Mouse (Mus musculus): Measurements from ENCODE around the gene Fblim1.

Fblim1 gene

DNA sequence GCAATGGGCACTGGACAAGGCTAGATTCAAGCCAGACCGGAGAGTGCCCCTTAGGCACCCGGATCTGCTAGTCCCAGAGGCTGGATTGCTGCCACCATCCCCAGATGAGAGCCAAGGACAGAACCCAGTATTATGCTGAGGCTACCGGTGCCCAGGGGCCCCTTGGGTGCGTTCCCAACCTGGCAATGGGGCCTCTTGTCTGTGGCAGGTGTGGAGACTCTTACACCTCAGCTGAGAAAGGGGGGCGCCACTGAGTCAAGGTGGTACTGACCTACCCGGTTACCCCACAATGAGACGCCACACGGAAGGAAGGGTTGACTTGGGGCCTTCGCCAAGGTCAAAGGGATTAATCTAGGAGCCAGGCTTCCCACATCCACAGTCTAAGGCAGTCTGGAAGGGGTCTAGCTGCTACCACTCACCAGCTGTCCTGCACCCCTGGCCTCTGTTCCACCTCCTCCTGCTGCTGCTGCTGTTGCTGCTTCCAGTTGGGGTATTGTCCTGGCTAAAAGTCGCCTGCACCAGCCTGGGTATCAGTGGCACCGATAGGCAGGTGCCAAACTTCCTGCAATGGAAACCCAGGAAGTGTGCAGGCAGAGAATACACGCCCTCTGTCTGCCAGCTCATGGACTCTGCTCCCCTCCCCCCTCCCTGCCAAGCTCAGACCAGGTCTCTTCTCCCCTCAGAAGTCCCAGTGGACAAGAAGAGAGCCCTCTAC, 4.6 kb downstream of the Fblim1 start:
- Histone ChIP-seq H3K4me1 (replicated peaks; ENCODE audit: low read depth, low read length) (peaks cover 76% of the 10 kb centered on the region), H3K36me3 (ENCODE audit: insufficient read depth, low read length) (peaks cover 10% of the 10 kb centered on the region), H3K4me3 (replicated peaks; ENCODE audit: low read length) (peak overlapping the region; percentile 96), H3K27me3 (ENCODE audit: insufficient read depth, low read length) (no peaks in the 10 kb centered on the region), H3K9me3 (ENCODE audit: low read length) (no peaks in the 10 kb centered on the region)
- TF ChIP-seq POU5F1 (IDR thresholded peaks at IDR 0.05; ENCODE audit: borderline replicate concordance, low read length): no peak
- TF ChIP-seq CTCF (conservative IDR thresholded peaks at IDR 0.05; ENCODE audit: low read length): no peak
- TF ChIP-seq NANOG (IDR thresholded peaks at IDR 0.05; ENCODE audit: borderline replicate concordance, low read length): no peak

DNA sequence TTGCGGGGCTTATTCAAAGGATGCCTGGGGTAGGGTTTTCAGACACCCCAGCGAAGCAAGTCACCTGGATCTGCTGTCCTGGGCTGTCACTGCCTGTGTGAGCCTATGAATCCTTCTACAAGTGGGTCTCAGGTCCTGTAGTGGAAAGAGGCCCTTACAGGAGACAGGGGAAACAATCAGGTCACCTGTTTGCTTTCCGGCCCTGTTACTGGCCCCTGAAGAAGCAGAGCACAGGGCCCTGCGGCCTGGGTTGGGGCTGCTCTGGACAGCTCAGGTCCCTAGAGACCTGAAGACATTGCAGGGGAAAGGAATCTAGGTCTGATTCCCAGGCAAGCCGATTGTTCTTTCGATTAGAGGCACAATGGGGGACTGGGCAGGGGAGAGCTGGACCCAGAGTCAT, 5.5 kb downstream of the Fblim1 start:
- no peaks in the 10 kb centered on the region for H3K9me3 ChIP-seq (ENCODE audit: low read length)
- H3K36me3 ChIP-seq (ENCODE audit: insufficient read depth, low read length): peaks cover 20% of the 10 kb centered on the region
- peak overlapping the region; percentile 96 for H3K4me3 ChIP-seq (replicated peaks; ENCODE audit: low read length)
- H3K27me3 ChIP-seq (ENCODE audit: insufficient read depth, low read length): no peaks in the 10 kb centered on the region
- TF ChIP-seq POU5F1 (IDR thresholded peaks at IDR 0.05; ENCODE audit: borderline replicate concordance, low read length) (no peak), NANOG (IDR thresholded peaks at IDR 0.05; ENCODE audit: borderline replicate concordance, low read length) (no peak), CTCF (conservative IDR thresholded peaks at IDR 0.05; ENCODE audit: low read length) (no peak)
- peaks cover 81% of the 10 kb centered on the region for H3K4me1 ChIP-seq (replicated peaks; ENCODE audit: low read depth, low read length)

DNA sequence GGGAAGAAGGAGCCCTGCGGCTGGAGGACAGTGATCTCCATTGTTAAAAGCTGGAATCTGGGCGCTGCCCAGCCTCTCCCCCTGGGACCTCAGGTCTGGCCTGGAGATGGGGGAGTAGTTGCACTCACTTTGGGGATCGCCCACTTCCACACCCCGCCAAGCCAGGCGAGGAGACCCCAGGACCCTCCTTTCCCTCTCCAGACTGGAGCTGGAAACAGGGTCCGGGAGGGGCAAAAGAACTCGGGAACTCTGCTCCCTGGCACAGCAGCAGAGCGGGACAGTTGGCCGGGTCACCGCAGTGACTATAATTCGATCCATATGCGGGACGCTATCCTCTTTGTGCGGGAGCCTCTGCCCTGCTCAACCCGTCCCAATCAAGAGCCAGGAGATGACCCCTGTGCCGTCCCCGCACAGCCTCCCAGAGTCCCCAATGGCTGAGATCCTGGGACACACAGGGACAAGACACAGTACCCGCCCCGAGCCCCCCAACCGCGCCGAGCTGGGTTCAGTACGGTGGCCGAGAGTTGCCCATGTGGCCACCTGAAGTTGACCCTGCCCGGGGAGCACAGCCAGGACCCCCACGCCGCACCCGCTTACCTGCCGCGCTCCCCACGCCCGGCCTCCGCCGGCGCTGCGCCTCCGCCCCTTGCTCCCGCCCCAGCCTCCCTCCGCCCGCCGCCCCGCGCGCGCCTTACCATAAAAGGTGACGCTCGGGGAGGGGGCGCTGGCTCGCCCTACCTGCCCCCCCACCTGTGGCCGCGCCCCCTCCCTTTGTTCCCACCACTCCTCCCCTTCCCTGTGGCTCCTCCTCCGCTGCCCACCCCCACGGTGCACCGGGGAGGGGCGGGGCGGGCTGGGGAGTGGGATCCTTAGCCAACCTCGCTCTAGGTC, 6.4 kb downstream of the Fblim1 start:
- H3K4me1 ChIP-seq (replicated peaks; ENCODE audit: low read depth, low read length): peaks cover 82% of the 10 kb centered on the region
- TF ChIP-seq POU5F1 (IDR thresholded peaks at IDR 0.05; ENCODE audit: borderline replicate concordance, low read length) (no peak), CTCF (conservative IDR thresholded peaks at IDR 0.05; ENCODE audit: low read length) (no peak)
- H3K4me3 ChIP-seq (replicated peaks; ENCODE audit: low read length): peak overlapping the region; percentile 96
- no peaks in the 10 kb centered on the region for H3K27me3 ChIP-seq (ENCODE audit: insufficient read depth, low read length)
- H3K36me3 ChIP-seq (ENCODE audit: insufficient read depth, low read length): peaks cover 29% of the 10 kb centered on the region
- no peaks in the 10 kb centered on the region for H3K9me3 ChIP-seq (ENCODE audit: low read length)

DNA sequence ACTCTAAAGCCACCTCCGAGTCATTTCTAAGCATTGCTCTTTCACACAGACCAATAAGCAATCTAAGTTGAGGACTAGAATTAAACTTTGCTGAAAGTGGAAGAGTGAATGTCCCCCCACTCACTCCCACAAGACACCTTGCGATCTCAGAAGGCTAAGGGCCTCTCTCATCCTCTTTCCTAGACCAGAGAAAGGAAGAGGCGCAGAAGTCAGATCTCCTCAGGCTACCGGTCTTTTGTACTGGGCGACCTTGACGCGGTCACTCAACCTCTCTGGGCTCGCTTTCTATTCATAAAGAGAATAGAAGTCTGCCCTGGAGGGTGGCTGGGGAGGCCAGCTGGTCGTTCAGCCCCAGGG, 7.0 kb downstream of the Fblim1 start:
- H3K27me3 ChIP-seq (ENCODE audit: insufficient read depth, low read length): no peaks in the 10 kb centered on the region
- no peak for TF ChIP-seq CTCF (conservative IDR thresholded peaks at IDR 0.05; ENCODE audit: low read length)
- no peak for TF ChIP-seq POU5F1 (IDR thresholded peaks at IDR 0.05; ENCODE audit: borderline replicate concordance, low read length)
- TF ChIP-seq NANOG (IDR thresholded peaks at IDR 0.05; ENCODE audit: borderline replicate concordance, low read length): no peak
- no peaks in the 10 kb centered on the region for H3K9me3 ChIP-seq (ENCODE audit: low read length)
- peaks cover 82% of the 10 kb centered on the region for H3K4me1 ChIP-seq (replicated peaks; ENCODE audit: low read depth, low read length)
- peaks cover 35% of the 10 kb centered on the region for H3K36me3 ChIP-seq (ENCODE audit: insufficient read depth, low read length)
- peak overlapping the region; percentile 96 for H3K4me3 ChIP-seq (replicated peaks; ENCODE audit: low read length)

DNA sequence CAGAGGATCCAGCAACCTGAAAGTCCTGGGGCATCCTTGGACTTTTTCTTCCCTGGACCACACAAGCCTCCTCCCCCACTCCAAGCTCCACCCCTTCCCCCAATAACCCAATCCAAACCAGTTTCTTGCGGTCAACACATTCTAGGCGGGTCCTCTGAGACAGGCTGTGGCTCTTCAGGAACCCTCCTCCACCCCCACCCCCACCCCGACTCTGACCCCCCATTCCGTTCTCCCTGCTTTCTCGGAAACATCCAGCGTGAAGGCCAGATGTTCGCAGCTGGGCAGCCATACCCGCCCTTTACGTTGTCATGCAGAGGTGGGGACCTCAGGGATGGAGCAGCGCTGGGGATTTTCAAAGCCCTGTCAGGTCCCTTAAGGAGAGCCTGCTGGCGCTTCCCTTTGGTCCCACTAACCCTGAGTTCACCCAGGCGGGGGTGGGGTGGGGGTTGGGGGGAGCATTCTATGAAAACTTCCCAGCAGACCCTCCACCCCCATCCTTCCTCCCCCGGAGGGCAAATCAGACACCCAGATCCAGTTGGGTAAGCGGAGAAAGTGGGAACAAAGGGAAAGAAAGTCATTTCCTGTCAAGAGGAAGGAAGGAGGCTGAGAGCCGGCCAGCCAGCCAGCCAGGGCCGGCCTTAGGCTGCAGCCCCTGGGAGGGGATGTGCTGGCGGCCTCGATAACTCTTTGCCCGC, 7.5 kb downstream of the Fblim1 start:
- H3K4me1 ChIP-seq (replicated peaks; ENCODE audit: low read depth, low read length): peaks cover 80% of the 10 kb centered on the region
- peak overlapping the region; percentile 96 for H3K4me3 ChIP-seq (replicated peaks; ENCODE audit: low read length)
- TF ChIP-seq CTCF (conservative IDR thresholded peaks at IDR 0.05; ENCODE audit: low read length) (no peak), POU5F1 (IDR thresholded peaks at IDR 0.05; ENCODE audit: borderline replicate concordance, low read length) (peak; percentile 19; the same call in 1 of the 2 replicates), NANOG (IDR thresholded peaks at IDR 0.05; ENCODE audit: borderline replicate concordance, low read length) (no peak)
- H3K36me3 ChIP-seq (ENCODE audit: insufficient read depth, low read length): peaks cover 40% of the 10 kb centered on the region
- H3K27me3 ChIP-seq (ENCODE audit: insufficient read depth, low read length): no peaks in the 10 kb centered on the region
- no peaks in the 10 kb centered on the region for H3K9me3 ChIP-seq (ENCODE audit: low read length)

DNA sequence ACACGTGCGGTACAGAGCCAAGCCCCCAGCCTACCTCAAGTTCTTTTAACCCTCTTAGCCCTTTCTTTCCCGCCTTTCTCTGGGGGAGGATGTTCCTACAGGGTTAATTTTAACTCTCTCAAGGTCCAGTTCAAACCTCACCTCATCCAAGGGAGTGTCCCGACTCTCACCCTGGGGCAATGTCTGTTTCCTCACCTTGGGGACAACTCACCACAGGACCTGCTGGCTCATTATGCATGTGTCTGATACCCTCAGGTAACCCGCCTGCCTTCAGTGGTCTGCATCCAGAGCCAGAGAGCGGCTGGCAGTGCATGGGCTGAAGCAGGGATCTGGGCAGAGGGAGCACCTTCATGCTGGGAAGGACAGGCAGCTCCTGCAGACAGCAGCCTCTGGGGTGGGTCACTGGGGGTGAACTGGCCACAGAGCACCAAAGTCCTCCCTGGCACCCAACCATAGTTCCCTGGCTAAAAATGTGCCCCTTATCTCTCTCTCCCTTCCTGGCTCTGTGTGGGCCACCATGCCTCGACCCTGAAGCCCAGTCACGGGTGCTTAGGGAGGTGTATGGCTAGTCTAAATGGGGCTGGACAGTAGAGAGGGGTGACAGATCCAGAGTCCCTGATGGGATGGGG, 9.1 kb downstream of the Fblim1 start:
- Histone ChIP-seq H3K9me3 (ENCODE audit: low read length) (no peaks in the 10 kb centered on the region), H3K4me3 (replicated peaks; ENCODE audit: low read length) (peak overlapping the region; percentile 96), H3K36me3 (ENCODE audit: insufficient read depth, low read length) (peaks cover 55% of the 10 kb centered on the region), H3K27me3 (ENCODE audit: insufficient read depth, low read length) (no peaks in the 10 kb centered on the region), H3K4me1 (replicated peaks; ENCODE audit: low read depth, low read length) (peaks cover 80% of the 10 kb centered on the region)
- no peak for TF ChIP-seq POU5F1 (IDR thresholded peaks at IDR 0.05; ENCODE audit: borderline replicate concordance, low read length)
- TF ChIP-seq CTCF (conservative IDR thresholded peaks at IDR 0.05; ENCODE audit: low read length): no peak
- TF ChIP-seq NANOG (IDR thresholded peaks at IDR 0.05; ENCODE audit: borderline replicate concordance, low read length): no peak

DNA sequence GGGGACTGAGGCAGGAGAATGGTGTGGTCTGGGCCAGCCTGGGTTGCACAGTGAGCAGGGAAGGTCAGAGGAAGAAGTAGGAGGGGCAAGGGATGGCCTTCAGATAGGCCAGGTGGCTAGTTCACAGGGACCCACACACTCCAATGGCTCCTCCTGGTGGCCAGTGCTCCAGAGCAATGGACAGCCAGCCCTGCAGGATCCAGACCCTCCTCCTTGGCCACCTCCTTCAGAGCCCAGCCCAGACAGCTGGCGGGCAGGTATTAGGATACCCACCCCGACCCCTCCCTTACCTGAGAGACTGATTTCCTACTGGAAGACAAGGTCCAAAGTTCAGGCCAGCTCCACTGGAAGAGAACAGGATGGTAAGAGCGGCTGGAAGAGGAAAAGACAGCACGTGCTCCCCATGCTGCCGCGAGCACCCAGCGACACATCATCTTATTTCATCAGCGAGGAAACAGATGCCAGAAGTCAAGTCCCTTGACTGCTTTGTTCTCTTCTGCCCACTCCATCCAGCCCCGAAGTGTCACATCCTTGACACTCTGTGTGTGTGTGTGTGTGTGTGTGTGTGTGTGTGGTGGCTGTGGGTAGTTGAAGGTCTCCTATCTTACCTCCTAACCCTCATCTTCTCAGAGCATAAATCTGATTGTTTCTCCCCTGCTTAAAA, 10.2 kb downstream of the Fblim1 start:
- peak overlapping the region; percentile 96 for H3K4me3 ChIP-seq (replicated peaks; ENCODE audit: low read length)
- no peaks in the 10 kb centered on the region for H3K27me3 ChIP-seq (ENCODE audit: insufficient read depth, low read length)
- no peaks in the 10 kb centered on the region for H3K9me3 ChIP-seq (ENCODE audit: low read length)
- H3K36me3 ChIP-seq (ENCODE audit: insufficient read depth, low read length): peaks cover 66% of the 10 kb centered on the region
- peaks cover 80% of the 10 kb centered on the region for H3K4me1 ChIP-seq (replicated peaks; ENCODE audit: low read depth, low read length)
- TF ChIP-seq NANOG (IDR thresholded peaks at IDR 0.05; ENCODE audit: borderline replicate concordance, low read length) (no peak), CTCF (conservative IDR thresholded peaks at IDR 0.05; ENCODE audit: low read length) (peak; percentile 15; the same call in 1 of the 2 replicates)

All from E14TG2a.4 (cell line).